Mouse (Mus musculus): ENCODE measurements at regions not wholly inside any gene's neighbourhood (a gene's known extent, or its start where the extent isn't known, plus 50 kb on each side); places are given as distances from the start of the nearest gene placed in this dataset.

- TF ChIP-seq CTCF (IDR thresholded peaks at IDR 0.05; ENCODE audit: extremely low read depth, insufficient read length, insufficient replicate concordance, low read depth, low read length): no peak
- no peak for TF ChIP-seq POLR2A (IDR thresholded peaks at IDR 0.05; ENCODE audit: low read depth, low read length)
- no peaks in the 10 kb centered on the region for H3K27me3 ChIP-seq (ENCODE audit: control insufficient read depth, insufficient read depth, low read length)
- no peak overlapping the region for H3K4me3 ChIP-seq (ENCODE audit: low read depth, low read length)
- H3K4me1 ChIP-seq (ENCODE audit: control insufficient read depth, insufficient read depth, insufficient read length, low read length): no peaks in the 10 kb centered on the region
- 69% methylated on average over 5 of the region's 5 CpGs for WGBS
- no peaks in the 10 kb centered on the region for H3K36me3 ChIP-seq (ENCODE audit: control insufficient read depth, insufficient read depth, low read length)
- H3K27ac ChIP-seq (ENCODE audit: insufficient read depth, low read depth, low read length): no peak overlapping the region
These were observed 431.7 kb upstream of the Vstm2b start for GRCm38 (mm10) chr7:40466382-40466781.

GRCm38 (mm10) chr7:40487256-40487655, 410.9 kb upstream of the Vstm2b start:
- Histone ChIP-seq H3K36me3 (ENCODE audit: control insufficient read depth, insufficient read depth, low read length) (no peaks in the 10 kb centered on the region), H3K4me1 (ENCODE audit: control insufficient read depth, insufficient read depth, insufficient read length, low read length) (no peaks in the 10 kb centered on the region), H3K27me3 (ENCODE audit: control insufficient read depth, insufficient read depth, low read length) (no peaks in the 10 kb centered on the region), H3K4me3 (ENCODE audit: low read depth, low read length) (no peak overlapping the region), H3K27ac (ENCODE audit: insufficient read depth, low read depth, low read length) (no peak overlapping the region)
- TF ChIP-seq POLR2A (IDR thresholded peaks at IDR 0.05; ENCODE audit: low read depth, low read length): no peak
- no peak for TF ChIP-seq CTCF (IDR thresholded peaks at IDR 0.05; ENCODE audit: extremely low read depth, insufficient read length, insufficient replicate concordance, low read depth, low read length)

DNA sequence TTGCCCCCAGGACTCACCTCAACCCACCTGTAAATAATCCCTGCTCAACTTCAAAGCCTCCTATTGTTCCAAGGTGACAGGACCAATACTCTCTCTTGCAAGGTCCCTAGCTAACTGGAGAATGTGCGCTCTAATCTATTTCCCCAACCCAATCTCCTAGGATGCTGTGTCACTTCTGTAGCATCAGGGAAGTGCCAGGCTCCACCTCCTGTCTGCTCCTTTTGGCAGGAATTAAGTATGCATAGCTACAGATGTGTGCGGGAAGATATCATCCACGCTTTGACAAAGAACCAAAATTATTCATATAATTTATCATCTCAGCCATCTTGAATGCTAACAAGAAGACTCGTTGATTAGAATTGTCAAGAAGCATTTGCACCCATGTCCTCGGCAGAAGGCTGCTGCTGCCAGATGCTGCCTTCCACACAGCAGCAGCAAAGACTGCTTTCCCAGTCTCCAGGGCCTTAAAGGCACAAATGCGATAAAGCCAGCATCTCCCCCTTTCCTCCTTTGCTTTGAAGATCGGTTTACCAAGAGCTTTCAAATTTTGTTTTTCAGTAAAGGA, 375.3 kb upstream of the Vstm2b start:
- Histone ChIP-seq H3K27me3 (ENCODE audit: control insufficient read depth, insufficient read depth, low read length) (no peaks in the 10 kb centered on the region), H3K4me1 (ENCODE audit: control insufficient read depth, insufficient read depth, insufficient read length, low read length) (no peaks in the 10 kb centered on the region), H3K36me3 (ENCODE audit: control insufficient read depth, insufficient read depth, low read length) (no peaks in the 10 kb centered on the region), H3K27ac (ENCODE audit: insufficient read depth, low read depth, low read length) (no peak overlapping the region), H3K4me3 (ENCODE audit: low read depth, low read length) (no peak overlapping the region)
- 66% methylated on average over 7 of the region's 7 CpGs for whole genome bisulfite sequencing
- TF ChIP-seq POLR2A (IDR thresholded peaks at IDR 0.05; ENCODE audit: low read depth, low read length) (no peak), CTCF (IDR thresholded peaks at IDR 0.05; ENCODE audit: extremely low read depth, insufficient read length, insufficient replicate concordance, low read depth, low read length) (no peak)

GRCm38 (mm10) chr7:40536601-40537000, 361.5 kb upstream of the Vstm2b start:
- 68% methylated on average over 3 of the region's 3 CpGs for WGBS
- H3K4me1 ChIP-seq (ENCODE audit: control insufficient read depth, insufficient read depth, insufficient read length, low read length): no peaks in the 10 kb centered on the region
- H3K27ac ChIP-seq (ENCODE audit: insufficient read depth, low read depth, low read length): no peak overlapping the region
- H3K36me3 ChIP-seq (ENCODE audit: control insufficient read depth, insufficient read depth, low read length): no peaks in the 10 kb centered on the region
- no peak overlapping the region for H3K4me3 ChIP-seq (ENCODE audit: low read depth, low read length)
- no peak for TF ChIP-seq CTCF (IDR thresholded peaks at IDR 0.05; ENCODE audit: extremely low read depth, insufficient read length, insufficient replicate concordance, low read depth, low read length)
- TF ChIP-seq POLR2A (IDR thresholded peaks at IDR 0.05; ENCODE audit: low read depth, low read length): no peak
- no peaks in the 10 kb centered on the region for H3K27me3 ChIP-seq (ENCODE audit: control insufficient read depth, insufficient read depth, low read length)

DNA sequence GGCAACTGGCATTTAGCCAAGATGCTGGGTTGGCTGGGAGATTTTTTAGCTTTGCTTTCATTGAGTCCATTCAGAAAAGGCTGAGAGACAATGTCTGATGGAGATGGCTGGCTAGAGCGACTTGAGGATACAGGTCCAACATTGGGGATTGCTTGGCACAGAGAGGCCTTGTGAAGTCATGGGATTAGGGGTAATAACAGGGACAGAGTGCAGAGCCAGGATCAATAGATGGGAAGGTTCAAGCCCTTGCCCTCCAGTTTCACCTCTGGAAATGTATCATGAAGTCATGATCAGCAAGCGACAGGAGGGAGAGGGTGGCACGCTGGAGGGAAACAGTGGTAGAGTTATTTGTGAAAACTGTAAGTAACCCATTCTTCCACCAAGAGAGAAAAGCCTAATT, 360.5 kb upstream of the Vstm2b start:
- H3K27ac ChIP-seq (ENCODE audit: insufficient read depth, low read depth, low read length): no peak overlapping the region
- 83% methylated on average over 3 of the region's 3 CpGs for WGBS
- TF ChIP-seq POLR2A (IDR thresholded peaks at IDR 0.05; ENCODE audit: low read depth, low read length): no peak
- TF ChIP-seq CTCF (IDR thresholded peaks at IDR 0.05; ENCODE audit: extremely low read depth, insufficient read length, insufficient replicate concordance, low read depth, low read length): no peak

GRCm38 (mm10) chr7:40539789-40540188, 358.3 kb upstream of the Vstm2b start:
- Histone ChIP-seq H3K27me3 (ENCODE audit: control insufficient read depth, insufficient read depth, low read length) (no peaks in the 10 kb centered on the region), H3K27ac (ENCODE audit: insufficient read depth, low read depth, low read length) (no peak overlapping the region), H3K36me3 (ENCODE audit: control insufficient read depth, insufficient read depth, low read length) (no peaks in the 10 kb centered on the region), H3K4me3 (ENCODE audit: low read depth, low read length) (no peak overlapping the region), H3K4me1 (ENCODE audit: control insufficient read depth, insufficient read depth, insufficient read length, low read length) (no peaks in the 10 kb centered on the region)
- WGBS: 75% methylated on average over 5 of the region's 5 CpGs
- TF ChIP-seq POLR2A (IDR thresholded peaks at IDR 0.05; ENCODE audit: low read depth, low read length) (no peak), CTCF (IDR thresholded peaks at IDR 0.05; ENCODE audit: extremely low read depth, insufficient read length, insufficient replicate concordance, low read depth, low read length) (no peak)

More for the DNA sequence above, 360.5 kb upstream of the Vstm2b start:
- Histone ChIP-seq H3K36me3 (ENCODE audit: control insufficient read depth, insufficient read depth, low read length) (no peaks in the 10 kb centered on the region), H3K27me3 (ENCODE audit: control insufficient read depth, insufficient read depth, low read length) (no peaks in the 10 kb centered on the region), H3K4me1 (ENCODE audit: control insufficient read depth, insufficient read depth, insufficient read length, low read length) (no peaks in the 10 kb centered on the region), H3K4me3 (ENCODE audit: low read depth, low read length) (no peak overlapping the region)

GRCm38 (mm10) chr7:40541283-40541682, 356.8 kb upstream of the Vstm2b start:
- no peaks in the 10 kb centered on the region for H3K4me1 ChIP-seq (ENCODE audit: control insufficient read depth, insufficient read depth, insufficient read length, low read length)
- 68% methylated on average over 4 of the region's 4 CpGs for WGBS
- H3K36me3 ChIP-seq (ENCODE audit: control insufficient read depth, insufficient read depth, low read length): no peaks in the 10 kb centered on the region
- no peak overlapping the region for H3K4me3 ChIP-seq (ENCODE audit: low read depth, low read length)
- H3K27ac ChIP-seq (ENCODE audit: insufficient read depth, low read depth, low read length): no peak overlapping the region
- no peaks in the 10 kb centered on the region for H3K27me3 ChIP-seq (ENCODE audit: control insufficient read depth, insufficient read depth, low read length)
- no peak for TF ChIP-seq POLR2A (IDR thresholded peaks at IDR 0.05; ENCODE audit: low read depth, low read length)
- no peak for TF ChIP-seq CTCF (IDR thresholded peaks at IDR 0.05; ENCODE audit: extremely low read depth, insufficient read length, insufficient replicate concordance, low read depth, low read length)

Data from small intestine, adult 2 months (tissue).